ENCODE assay signal across 21 mouse cellular contexts in the genomic region with DNA sequence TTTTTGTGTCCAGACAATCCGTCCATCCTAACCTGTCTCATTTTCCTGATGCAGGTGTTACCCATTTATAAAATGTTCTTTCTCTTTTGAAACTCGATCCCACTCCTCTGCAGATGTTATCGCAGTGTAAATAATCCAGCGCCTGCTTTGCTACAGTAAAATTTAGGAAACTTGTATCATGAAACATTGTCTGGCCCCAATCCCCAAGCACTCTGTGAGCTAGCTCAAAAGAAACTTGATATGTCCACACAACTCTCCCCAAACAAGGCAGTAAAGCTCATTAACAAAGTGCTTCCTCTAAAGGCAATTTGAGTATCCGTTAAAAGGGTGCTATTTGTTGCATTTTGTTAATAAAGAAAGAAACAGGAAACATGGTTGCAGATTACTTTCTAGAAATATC.
A peak's percentile ranks its signal among the peaks of the same experiment; 100 is the strongest.
DNase-seq lines count a peak whose midpoint lies in the region; ATAC-seq and TF ChIP-seq lines count a peak whose summit lies in the region.
"Had no signal": no experiment of that assay in that cellular context is flagged by ENCODE, and none has a peak within 500 bp of the region (broad histone marks: within the 10 kb centered on the region; RNA-seq: fewer than 3 reads in every experiment).

No protein-coding gene starts in this region.

- H3K4me2 ChIP-seq in embryonic facial prominence, embryonic 11.5 days (ENCODE audit: low read depth, low read length) = no peak overlapping the region
- peak overlapping the region; percentile 16; the same call in 1 of the 2 replicates for H3K4me2 ChIP-seq in kidney, embryonic 16.5 days (replicated peaks; ENCODE audit: low read depth, low read length)
- no peak overlapping the region for H3K4me2 ChIP-seq in embryonic facial prominence, embryonic 14.5 days (ENCODE audit: low read depth, low read length)
- peak overlapping the region; percentile 27 for H3K4me2 ChIP-seq in myocyte (ENCODE audit: low read depth)
- H3K4me2 ChIP-seq: embryonic facial prominence, embryonic 13.5 days; forebrain, embryonic 13.5 days; hindbrain, embryonic 13.5 days had no signal

- H3K79me2 ChIP-seq in myocyte (ENCODE audit: control insufficient read depth, insufficient read depth) = no peaks in the 10 kb centered on the region

- WGBS in embryonic facial prominence, embryonic 11.5 days = 28% methylated on average over 5 of the region's 5 CpGs
- WGBS in embryonic facial prominence, embryonic 10.5 days = 43% methylated on average over 5 of the region's 5 CpGs
- WGBS in kidney, embryonic 16.5 days = 13% methylated on average over 5 of the region's 5 CpGs
- 14% methylated on average over 5 of the region's 5 CpGs for WGBS in embryonic facial prominence, embryonic 14.5 days

- H3ac ChIP-seq in myocyte (ENCODE audit: control insufficient read depth, insufficient read length) = no peak overlapping the region

- no peak for TF ChIP-seq POLR2A in myocyte (IDR thresholded peaks at IDR 0.05; ENCODE audit: insufficient read length, low read depth)

- H3K4me1 ChIP-seq in embryonic facial prominence, embryonic 11.5 days (ENCODE audit: control insufficient read depth, insufficient read depth, low read length) = no peaks in the 10 kb centered on the region; the same call in 1 of the 2 replicates
- H3K4me1 ChIP-seq in embryonic facial prominence, embryonic 10.5 days = peaks cover 22% of the 10 kb centered on the region
- no peaks in the 10 kb centered on the region for H3K4me1 ChIP-seq in kidney, embryonic 16.5 days (ENCODE audit: insufficient read depth, low read length)
- H3K4me1 ChIP-seq in embryonic facial prominence, embryonic 14.5 days (ENCODE audit: control insufficient read depth, insufficient read depth, low read length) = peaks cover 7% of the 10 kb centered on the region; the same call in 1 of the 2 replicates

- H3K36me3 ChIP-seq in embryonic facial prominence, embryonic 11.5 days (replicated peaks; ENCODE audit: control insufficient read depth, insufficient read depth, low read depth, low read length) = no peaks in the 10 kb centered on the region
- no peaks in the 10 kb centered on the region for H3K36me3 ChIP-seq in embryonic facial prominence, embryonic 10.5 days (replicated peaks)
- no peaks in the 10 kb centered on the region for H3K36me3 ChIP-seq in kidney, embryonic 16.5 days (ENCODE audit: insufficient read depth, low read length)
- H3K36me3 ChIP-seq in embryonic facial prominence, embryonic 14.5 days (ENCODE audit: control insufficient read depth, insufficient read depth, low read length) = no peaks in the 10 kb centered on the region
- H3K36me3 ChIP-seq in myocyte (ENCODE audit: control insufficient read depth, insufficient read depth) = no peaks in the 10 kb centered on the region
- H3K36me3 ChIP-seq: embryonic facial prominence, embryonic 13.5 days; hindbrain, embryonic 13.5 days had no signal

- H3K9me3 ChIP-seq in embryonic facial prominence, embryonic 11.5 days (replicated peaks; ENCODE audit: control insufficient read depth, low read length) = no peaks in the 10 kb centered on the region
- no peaks in the 10 kb centered on the region for H3K9me3 ChIP-seq in embryonic facial prominence, embryonic 10.5 days
- H3K9me3 ChIP-seq in kidney, embryonic 16.5 days (ENCODE audit: low read length) = no peaks in the 10 kb centered on the region
- no peaks in the 10 kb centered on the region for H3K9me3 ChIP-seq in embryonic facial prominence, embryonic 14.5 days (ENCODE audit: control insufficient read depth, low read length)
- H3K9me3 ChIP-seq: embryonic facial prominence, embryonic 13.5 days; forebrain, embryonic 13.5 days; hindbrain, embryonic 13.5 days had no signal

- H3K27ac ChIP-seq in embryonic facial prominence, embryonic 11.5 days (replicated peaks; ENCODE audit: low read depth, low read length) = no peak overlapping the region
- no peak overlapping the region for H3K27ac ChIP-seq in embryonic facial prominence, embryonic 10.5 days (replicated peaks)
- no peak overlapping the region for H3K27ac ChIP-seq in kidney, embryonic 16.5 days (ENCODE audit: low read length)
- no peak overlapping the region for H3K27ac ChIP-seq in embryonic facial prominence, embryonic 14.5 days (replicated peaks; ENCODE audit: low read depth, low read length)
- H3K27ac ChIP-seq: embryonic facial prominence, embryonic 13.5 days; forebrain, embryonic 13.5 days; hindbrain, embryonic 13.5 days; hindbrain, postnatal 0 days had no signal

- H3K4me3 ChIP-seq in embryonic facial prominence, embryonic 11.5 days (ENCODE audit: low read depth, low read length) = no peak overlapping the region
- H3K4me3 ChIP-seq in embryonic facial prominence, embryonic 10.5 days = no peak overlapping the region
- H3K4me3 ChIP-seq in kidney, embryonic 16.5 days (ENCODE audit: low read length) = no peak overlapping the region
- no peak overlapping the region for H3K4me3 ChIP-seq in embryonic facial prominence, embryonic 14.5 days (ENCODE audit: low read depth, low read length)
- H3K4me3 ChIP-seq in myocyte = no peak overlapping the region
- H3K4me3 ChIP-seq: embryonic facial prominence, embryonic 13.5 days; forebrain, embryonic 13.5 days; hindbrain, embryonic 13.5 days had no signal

- H3K27me3 ChIP-seq in embryonic facial prominence, embryonic 11.5 days (ENCODE audit: control insufficient read depth, insufficient read depth, low read length) = no peaks in the 10 kb centered on the region
- H3K27me3 ChIP-seq in embryonic facial prominence, embryonic 10.5 days (replicated peaks; ENCODE audit: low read depth, poor library complexity, severe bottlenecking) = no peaks in the 10 kb centered on the region
- no peaks in the 10 kb centered on the region for H3K27me3 ChIP-seq in kidney, embryonic 16.5 days (ENCODE audit: insufficient read depth, low read length)
- H3K27me3 ChIP-seq in embryonic facial prominence, embryonic 14.5 days (replicated peaks; ENCODE audit: control insufficient read depth, insufficient read depth, low read length) = no peaks in the 10 kb centered on the region
- H3K27me3 ChIP-seq in myocyte (ENCODE audit: control insufficient read depth, insufficient read depth, insufficient read length) = no peaks in the 10 kb centered on the region
- H3K27me3 ChIP-seq: CH12.LX; embryonic facial prominence, embryonic 13.5 days; forebrain, embryonic 13.5 days; hindbrain, embryonic 13.5 days; Patski had no signal

- peak; percentile 64 for DNase-seq in embryonic facial prominence, embryonic 11.5 days (ENCODE audit: low spot score)
- DNase-seq in embryonic facial prominence, embryonic 10.5 days (ENCODE audit: low spot score) = no peak
- no peak for DNase-seq in kidney, adult 18-20 months
- DNase-seq in embryonic facial prominence, embryonic 14.5 days (ENCODE audit: low spot score) = peak; percentile 42
- DNase-seq in frontal cortex, postnatal 14 days (ENCODE audit: low spot score in 2 of 2) = no peak
- DNase-seq: adrenal gland, postnatal 36 days; cerebellum, adult 2 months; cerebellum, postnatal 10 days; forebrain, postnatal 0 days; gastrocnemius, postnatal 36 days; heart, adult 11 months; heart, postnatal 14 days had no signal

- no peak overlapping the region for H3K9ac ChIP-seq in embryonic facial prominence, embryonic 11.5 days (replicated peaks; ENCODE audit: low read length)
- H3K9ac ChIP-seq in kidney, embryonic 16.5 days (replicated peaks; ENCODE audit: low read length) = no peak overlapping the region
- no peak overlapping the region for H3K9ac ChIP-seq in embryonic facial prominence, embryonic 14.5 days (ENCODE audit: low read depth, low read length)
- H3K9ac ChIP-seq: embryonic facial prominence, embryonic 13.5 days; forebrain, embryonic 13.5 days; forebrain, postnatal 0 days; hindbrain, embryonic 13.5 days had no signal

- peak; percentile 18; the same call in 1 of the 2 replicates for ATAC-seq in embryonic facial prominence, embryonic 11.5 days (replicated peaks; ENCODE audit: insufficient number of reproducible peaks, low FRiP score, low TSS enrichment, low read depth)
- ATAC-seq in kidney, embryonic 16.5 days (ENCODE audit: low FRiP score, low TSS enrichment) = peak; percentile 57; the same call in 1 of the 2 replicates
- ATAC-seq in embryonic facial prominence, embryonic 14.5 days (ENCODE audit: low read depth) = no peak
- ATAC-seq: activated CD4-positive, CD25-positive, alpha-beta regulatory T cell, adult 4 months; forebrain, embryonic 13.5 days; forebrain, postnatal 0 days; hindbrain, postnatal 0 days; Patski had no signal

TF ChIP-seq in myocyte, 11 proteins besides CTCF, POLR2A, EP300 and RAD21:
- TF ChIP-seq MAX (IDR thresholded peaks at IDR 0.05; ENCODE audit: low read depth) (no peak), USF1 (IDR thresholded peaks at IDR 0.05; ENCODE audit: low read depth) (no peak), SRF (IDR thresholded peaks at IDR 0.05; ENCODE audit: control insufficient read depth, insufficient read length, low read depth) (no peak), CEBPB (IDR thresholded peaks at IDR 0.05; ENCODE audit: insufficient read depth, poor library complexity, severe bottlenecking) (no peak), MYOD1 (IDR thresholded peaks at IDR 0.05; ENCODE audit: control insufficient read depth in 1 of 3, insufficient read length in 2 of 3, low read depth in 2 of 3) (no peak), REST (IDR thresholded peaks at IDR 0.05; ENCODE audit: insufficient read depth, insufficient read length) (no peak), TCF12 (IDR thresholded peaks at IDR 0.05; ENCODE audit: insufficient read depth, poor library complexity, severe bottlenecking) (no peak), E2F4 (IDR thresholded peaks at IDR 0.05; ENCODE audit: insufficient read depth) (no peak), MYOG (IDR thresholded peaks at IDR 0.05; ENCODE audit: control insufficient read depth in 1 of 3, insufficient read depth in 1 of 3, insufficient read length in 2 of 3, low read depth in 2 of 3) (no peak), TCF3 (IDR thresholded peaks at IDR 0.05; ENCODE audit: insufficient read length, low read depth) (no peak), POLR2AphosphoS2 (IDR thresholded peaks at IDR 0.05; ENCODE audit: insufficient read length, low read depth) (no peak)

Comparison
In these comparisons a context has a peak if more than half of its experiments do, and no peak if none do; other contexts are left out.
1. DNase-seq: peak in embryonic facial prominence, embryonic 11.5 days (single experiment) and embryonic facial prominence, embryonic 14.5 days (single experiment); none in embryonic facial prominence, embryonic 10.5 days (single experiment), kidney, adult 18-20 months (single experiment) and frontal cortex, postnatal 14 days (0 of 2).
2. H3K4me2 ChIP-seq: peak in kidney, embryonic 16.5 days (single experiment) and myocyte (single experiment); none in embryonic facial prominence, embryonic 11.5 days (single experiment) and embryonic facial prominence, embryonic 14.5 days (single experiment).